Mouse (Mus musculus): ENCODE results near the gene Mon1a.

Gene Mon1a

GRCm38 (mm10) chr9:107908410-107909158 lies 20.6 kb downstream of the Mon1a start:
- no peak for DNase-seq (ENCODE audit: low read depth, low spot score)

DNA sequence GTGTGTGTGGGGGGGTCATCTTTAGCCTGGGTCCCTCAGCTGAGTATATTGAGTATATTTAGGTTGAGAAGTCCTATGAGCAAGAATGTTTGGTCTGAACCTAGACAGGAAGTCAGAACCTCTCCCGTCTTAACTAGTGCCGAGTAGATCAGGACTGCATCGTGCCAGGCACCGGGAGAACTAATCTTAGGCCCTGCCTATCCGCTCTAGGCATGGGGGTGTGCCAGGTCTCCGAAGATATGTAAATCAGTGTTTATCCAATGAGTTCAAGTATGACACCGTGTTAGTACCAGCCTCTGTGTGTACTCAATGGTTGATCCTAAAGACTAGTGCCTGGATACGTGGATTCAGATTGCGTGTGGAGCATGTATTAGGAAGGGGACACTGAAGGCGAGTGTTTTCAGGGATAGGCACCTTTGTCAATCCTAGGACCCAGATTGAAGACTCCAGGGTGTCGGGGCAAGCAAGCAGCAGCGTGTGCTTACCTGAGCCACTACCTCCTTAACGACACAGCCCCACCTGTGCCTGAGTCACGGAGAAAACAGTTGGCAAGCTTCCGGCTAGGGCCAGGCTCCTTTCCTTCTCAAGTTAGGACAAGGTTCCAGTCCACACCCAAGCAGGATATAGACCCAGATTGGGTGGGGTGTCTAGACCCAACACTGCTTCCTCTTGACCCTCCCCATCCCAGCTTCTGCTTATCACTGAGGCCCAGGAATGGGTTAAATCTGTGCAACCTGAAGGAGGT lies 22.2 kb downstream of the Mon1a start:
- DNase-seq (ENCODE audit: low read depth, low spot score): no peak

DNA sequence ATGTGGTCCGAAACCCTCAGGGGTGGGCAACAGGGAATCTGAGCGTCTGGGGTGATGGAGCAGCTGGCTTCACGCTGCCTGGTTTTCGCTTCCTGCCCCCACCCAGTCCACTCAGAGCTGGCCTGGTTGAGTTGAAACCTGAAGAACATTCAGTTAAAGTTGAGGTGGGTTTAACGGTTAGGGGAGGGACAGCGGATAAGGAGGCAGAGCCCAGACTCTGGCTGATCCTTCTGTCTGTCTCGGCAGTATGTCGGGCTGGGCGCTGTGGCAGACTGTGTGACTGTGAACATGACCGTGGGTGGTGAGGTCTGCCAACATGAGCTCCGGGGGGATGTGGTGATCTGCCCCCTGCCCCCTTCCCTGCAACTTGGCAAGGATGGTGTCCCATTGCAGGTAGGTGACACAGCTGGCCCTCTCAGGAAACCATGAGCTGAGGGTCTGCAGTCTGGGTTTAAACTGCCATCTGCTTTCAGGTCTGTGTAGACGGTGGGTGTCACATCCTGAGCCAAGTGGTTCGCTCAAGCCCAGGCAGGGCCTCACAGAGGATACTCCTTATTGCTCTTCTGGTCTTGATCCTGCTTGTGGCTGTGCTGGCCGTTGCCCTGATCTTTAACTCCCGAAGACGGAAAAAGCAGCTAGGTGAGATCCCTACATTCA lies 26.9 kb downstream of the Mon1a start:
- no peak for DNase-seq (ENCODE audit: low read depth, low spot score)

DNA sequence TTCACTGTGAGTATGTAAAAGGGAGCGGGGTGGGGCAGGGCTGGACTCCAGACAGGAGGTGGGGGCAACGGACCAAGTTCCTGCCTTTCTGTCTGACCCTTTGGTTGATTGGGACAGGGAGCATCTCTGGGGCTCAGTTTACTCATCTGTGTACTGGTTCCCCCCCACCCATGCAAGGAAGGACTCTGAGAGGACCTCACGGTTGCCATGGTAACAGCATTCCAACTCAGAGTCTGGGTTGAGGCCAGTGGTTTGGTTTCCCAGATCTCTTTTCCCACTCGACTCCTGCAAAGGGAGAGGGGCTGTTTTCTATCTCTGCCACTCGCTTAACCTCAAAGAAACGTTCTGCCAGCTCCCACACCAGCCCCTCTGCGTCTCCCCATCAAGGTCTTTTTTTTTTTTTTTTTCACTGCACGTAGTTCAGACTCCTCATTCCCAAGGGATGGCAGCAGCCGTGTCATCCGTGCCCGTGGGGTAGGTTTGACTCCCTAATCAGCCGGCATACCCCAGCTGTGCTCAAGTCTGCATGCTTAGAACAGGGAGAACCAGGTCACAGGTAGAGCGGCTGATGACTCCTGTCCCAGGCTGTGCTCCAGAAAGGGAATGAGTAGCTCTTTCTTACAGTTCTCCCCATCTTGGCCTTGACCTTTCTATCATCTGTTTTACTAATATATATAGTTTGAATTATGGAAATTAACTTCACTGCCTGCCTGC lies 30.1 kb downstream of the Mon1a start:
- no peak for DNase-seq (ENCODE audit: low read depth, low spot score)

- DNase-seq (ENCODE audit: low read depth, low spot score): no peak
These were observed 30.9 kb downstream of the Mon1a start for GRCm38 (mm10) chr9:107918884-107919283.

GRCm38 (mm10) chr9:107919441-107919840 lies 31.5 kb downstream of the Mon1a start:
- no peak for DNase-seq (ENCODE audit: low read depth, low spot score)

- no peak for DNase-seq (ENCODE audit: low read depth, low spot score)
These were observed 35.1 kb downstream of the Mon1a start for GRCm38 (mm10) chr9:107923021-107923420.

DNA sequence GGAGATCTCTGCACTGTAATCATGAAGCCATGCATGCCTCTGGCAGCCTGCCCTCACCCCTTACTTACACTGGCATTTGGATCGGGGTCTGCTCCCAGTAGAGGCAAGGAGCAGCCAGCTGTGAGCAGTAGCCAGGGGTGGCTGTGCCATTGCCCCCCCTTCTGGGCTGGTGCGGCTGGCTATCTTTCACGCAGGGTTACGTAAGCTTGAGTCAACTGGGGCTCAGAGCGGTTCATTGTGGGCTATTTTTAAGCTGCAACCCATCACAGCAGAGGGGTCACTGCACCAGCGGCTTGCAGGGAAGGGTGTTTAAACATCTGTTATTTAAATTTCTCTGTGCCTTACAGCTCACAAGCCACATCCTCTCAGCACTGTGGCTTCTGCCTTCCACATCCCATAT lies 36.0 kb downstream of the Mon1a start:
- DNase-seq (ENCODE audit: low read depth, low spot score): no peak

DNA sequence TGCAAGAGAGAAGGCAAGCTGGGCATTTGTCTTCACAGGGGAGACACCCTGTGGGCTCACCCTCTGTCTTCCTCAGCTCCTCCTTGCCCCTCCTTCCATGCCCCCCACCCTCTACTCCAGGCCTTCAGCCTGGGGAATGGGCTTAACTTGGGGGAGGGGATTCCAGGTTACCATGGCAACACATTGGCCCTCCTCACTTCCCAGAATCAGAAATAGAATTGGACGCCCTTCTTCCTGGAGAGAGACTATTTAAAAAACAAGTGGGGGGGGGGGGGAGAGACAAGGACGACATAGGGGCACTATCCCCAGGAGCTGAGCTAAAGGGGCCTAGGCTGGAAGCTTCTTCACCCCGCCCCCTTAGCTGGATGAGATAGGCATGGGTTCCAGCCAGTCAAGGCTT lies 37.3 kb downstream of the Mon1a start:
- no peak for DNase-seq (ENCODE audit: low read depth, low spot score)

- no peak for DNase-seq (ENCODE audit: low read depth, low spot score)
These were observed 39.0 kb downstream of the Mon1a start for GRCm38 (mm10) chr9:107926920-107927420.

- no peak for DNase-seq (ENCODE audit: low read depth, low spot score)
These were observed 39.8 kb downstream of the Mon1a start for GRCm38 (mm10) chr9:107927749-107928148.

GRCm38 (mm10) chr9:107928169-107928568 lies 40.2 kb downstream of the Mon1a start, which contains the start of gene Actl11:
Gene Actl11, plus strand, starts transcription at chr9:107928469.
- no peak for DNase-seq (ENCODE audit: low read depth, low spot score)

DNA sequence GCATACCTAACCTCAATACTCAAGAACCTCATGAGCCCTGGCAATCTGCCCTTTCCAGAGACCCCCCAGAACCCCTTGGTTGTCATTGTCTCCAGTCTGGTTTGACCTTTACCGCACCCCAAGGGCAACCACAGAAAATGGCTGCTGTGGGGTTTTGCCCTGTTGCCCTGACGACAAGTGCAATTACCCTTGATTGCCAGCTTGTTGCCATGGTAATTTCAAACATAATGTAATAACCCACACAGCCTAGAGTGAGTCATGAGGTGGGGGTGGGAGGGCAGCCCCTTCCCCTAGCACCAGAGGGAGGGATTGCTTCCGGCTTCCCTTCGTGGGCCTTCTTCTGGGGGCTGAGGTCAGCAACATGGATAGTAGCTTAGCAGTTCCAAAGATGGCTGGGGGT lies 44.3 kb downstream of the Mon1a start:
- no peak for DNase-seq (ENCODE audit: low read depth, low spot score)

- DNase-seq (ENCODE audit: low read depth, low spot score): no peak
These were observed 46.2 kb downstream of the Mon1a start for GRCm38 (mm10) chr9:107934146-107934545.

- no peak for DNase-seq (ENCODE audit: low read depth, low spot score)
These were observed 47.4 kb downstream of the Mon1a start, which contains the start of gene Camkv for GRCm38 (mm10) chr9:107935374-107935773. Gene Camkv, plus strand, starts transcription at chr9:107935674.

DNA sequence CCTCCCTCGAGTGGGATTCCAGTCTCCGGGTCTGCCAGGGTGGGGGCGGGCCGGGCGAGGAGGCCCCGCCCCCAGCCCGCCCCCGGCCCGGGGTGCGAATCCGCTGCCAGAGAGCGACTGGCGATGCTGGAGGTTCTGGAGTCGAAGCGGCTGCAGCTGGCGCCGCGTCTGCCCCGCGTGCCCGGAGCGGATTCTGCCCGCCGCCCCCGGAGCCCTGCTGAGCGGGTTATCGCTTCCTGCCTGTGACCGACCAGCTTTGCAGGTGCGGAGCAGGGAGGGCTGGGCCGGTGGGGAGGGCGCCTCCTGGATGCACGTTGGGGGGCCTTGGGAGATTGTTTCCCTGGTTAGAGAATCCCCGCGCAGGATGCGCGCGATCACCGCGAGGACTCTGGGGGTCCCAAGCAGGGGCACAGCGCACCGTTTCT lies 47.9 kb downstream of the Mon1a start:
- no peak for DNase-seq (ENCODE audit: low read depth, low spot score)

DNA sequence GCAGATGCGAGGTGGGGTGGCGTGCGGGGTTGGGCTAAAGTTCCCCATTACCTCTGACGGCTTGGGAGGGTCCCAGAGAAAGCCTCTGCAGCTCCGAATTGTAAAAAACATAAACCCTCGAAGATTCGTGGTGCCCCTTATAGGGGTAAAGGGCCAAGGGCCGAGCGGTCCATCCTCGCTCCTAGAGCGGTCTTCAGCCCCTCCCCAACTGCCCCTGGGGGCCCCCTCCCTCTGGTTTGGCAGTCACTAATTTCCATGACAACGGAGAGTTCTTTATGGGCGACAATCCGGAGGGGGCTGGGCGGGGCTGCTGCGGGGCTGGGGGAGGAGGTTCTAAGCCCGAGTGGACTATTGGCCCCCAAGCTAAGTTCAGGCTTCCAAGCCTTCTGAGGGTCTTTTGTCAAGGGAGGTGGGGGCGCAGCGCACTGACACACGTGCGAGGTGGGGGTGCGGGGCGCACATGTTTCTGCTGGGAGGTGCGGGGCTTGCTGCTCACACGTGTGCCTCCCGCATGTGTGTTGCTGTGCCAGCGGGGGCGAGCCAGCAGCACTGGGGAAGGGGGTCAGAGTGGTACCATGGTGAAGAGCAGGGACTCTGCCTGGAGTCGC lies 48.4 kb downstream of the Mon1a start:
- no peak for DNase-seq (ENCODE audit: low read depth, low spot score)

GRCm38 (mm10) chr9:107936831-107937230 lies 48.9 kb downstream of the Mon1a start:
- no peak for DNase-seq (ENCODE audit: low read depth, low spot score)

GRCm38 (mm10) chr9:107947241-107948194 lies 59.6 kb downstream of the Mon1a start:
- DNase-seq (ENCODE audit: low read depth, low spot score): no peak
